Mouse (Mus musculus): ENCODE data around the gene Gm21560.
"Not testable (repeated sequence)": the region's sequence is repeated elsewhere in the genome, so short reads cannot be mapped to it uniquely, and the experiment has no call there.

The Gm21560 gene

GRCm38 (mm10) chr14:6219192-6219591, at the start of gene Gm21560:
Gene Gm21560 (minus strand): TSS chr14:6219292.
- not testable (repeated sequence) for DNase-seq

- DNase-seq, result not testable (repeated sequence)
Measured at GRCm38 (mm10) chr14:6163538-6163937, 55.6 kb downstream of the Gm21560 start.

GRCm38 (mm10) chr14:6161085-6161484, 58.0 kb downstream of the Gm21560 start:
- not testable (repeated sequence) for DNase-seq
